Mouse (Mus musculus): ENCODE results near the gene Fam221a.

DNA sequence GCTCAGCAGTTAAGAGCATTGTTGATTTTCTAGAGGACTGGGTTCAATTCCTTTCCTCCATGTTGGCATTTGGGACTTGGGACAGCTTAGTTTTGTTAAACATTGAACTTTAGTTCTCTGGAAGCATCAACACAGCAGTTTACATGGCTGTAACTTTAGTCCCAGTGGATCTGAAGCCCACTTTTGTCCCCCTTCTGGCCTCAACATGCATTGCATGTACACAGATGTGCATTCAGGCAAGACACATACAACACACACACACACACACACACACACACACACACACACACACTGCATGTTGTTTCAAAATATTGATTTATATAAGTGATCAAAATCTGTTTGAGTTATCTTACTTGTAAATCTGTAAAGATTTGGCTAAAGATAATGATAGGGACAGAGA is 29.9 kb downstream of the Fam221a start:
- no peak for TF ChIP-seq CTCF (IDR thresholded peaks at IDR 0.05; ENCODE audit: low read depth, low read length)
- no peak for TF ChIP-seq GATA1 (IDR thresholded peaks at IDR 0.05; ENCODE audit: borderline replicate concordance, low read length)
- TF ChIP-seq POLR2AphosphoS5 (IDR thresholded peaks at IDR 0.05; ENCODE audit: insufficient replicate concordance, low read depth, low read length): no peak
- TF ChIP-seq TAL1 (conservative IDR thresholded peaks at IDR 0.05; ENCODE audit: low read depth, low read length): no peak
- TF ChIP-seq GATA2 (IDR thresholded peaks at IDR 0.05; ENCODE audit: borderline replicate concordance, low read depth, low read length): no peak
